Mouse (Mus musculus) liver, embryonic 13.5 days (tissue): ENCODE measurements around the gene Zfp580. TPM values are rescaled to one million over a fixed set of nuclear protein-coding genes. Genes with fewer than 3 reads are reported as not detected.

ENCODE experiments used
- ATAC-seq: fragments of 200-750 bp; cut with Nextera tagmentation; 2 replicates; pipeline ENCODE4 v1.8.0; 2017; ENCODE audit warnings: low read depth, mild to moderate bottlenecking, moderate number of reproducible peaks, moderate library complexity
- DNase-seq: peaks from one replicate; pipeline ENCODE4 v3.0.0; 2022
- H3K27ac ChIP-seq: fragments of 300-500 bp; sonication (generic); 2 replicates; pipeline ENCODE4 v1.5.1; 2015; ENCODE audit warnings: moderate library complexity, mild to moderate bottlenecking, inconsistent platforms
- H3K27me3 ChIP-seq: fragments of 300-500 bp; sonication (generic); 2 replicates; pipeline ENCODE4 v1.6.1; 2015; ENCODE audit warnings: mild to moderate bottlenecking, inconsistent platforms
- H3K36me3 ChIP-seq: fragments of 300-500 bp; sonication (generic); 2 replicates; pipeline ENCODE4 v1.6.1; 2015; ENCODE audit warnings: mild to moderate bottlenecking, inconsistent platforms
- H3K4me1 ChIP-seq: fragments of 300-500 bp; sonication (generic); replicated peaks from 2 replicates; pipeline ENCODE4 v1.6.1; 2015; ENCODE audit warnings: inconsistent platforms
- H3K4me2 ChIP-seq: fragments of 300-500 bp; sonication (generic); 2 replicates; pipeline ENCODE4 v1.6.1; 2015; ENCODE audit warnings: inconsistent platforms, mild to moderate bottlenecking, moderate library complexity
- H3K4me3 ChIP-seq: fragments of 300-500 bp; sonication (generic); replicated peaks from 2 replicates; pipeline ENCODE4 v1.5.1; 2015; ENCODE audit warnings: mild to moderate bottlenecking, inconsistent platforms
- H3K9ac ChIP-seq: fragments of 300-500 bp; sonication (generic); 2 replicates; pipeline ENCODE4 v1.6.1; 2015; ENCODE audit warnings: mild to moderate bottlenecking, inconsistent platforms
- H3K9me3 ChIP-seq: fragments of 300-500 bp; sonication (generic); replicated peaks from 2 replicates; pipeline ENCODE4 v1.6.1; 2016; ENCODE audit warnings: inconsistent platforms
- WGBS: fragments of 180-500 bp; shearing (Covaris S2); methylation state at CpG from one replicate; pipeline ENCODE4 v1.1.7; 2015; ENCODE audit not compliant: insufficient replicate concordance; 5-methylcytosine and 5-hydroxymethylcytosine counted together
- polyA plus RNA-seq: library from polyadenylated mRNA; unstranded; fragments of >200 nt; fragmentation: Nextera tagmentation; extraction: Ambion mirVana; gene quantifications from 2 replicates; pipeline ENCODE4 v1.2.1, GENCODE M21; 2015

Zfp580 gene
- polyA plus RNA-seq, 1 experiment from 2014 or later = 2.7 TPM

- H3K27ac ChIP-seq = no peak overlapping the region
- peaks cover 11% of the 10 kb centered on the region for H3K9me3 ChIP-seq
- no peak overlapping the region for H3K4me3 ChIP-seq
- H3K4me1 ChIP-seq = peaks cover 27% of the 10 kb centered on the region
- H3K27me3 ChIP-seq = no peaks in the 10 kb centered on the region
- H3K9ac ChIP-seq = no peak overlapping the region
- no peak for ATAC-seq
- no peak overlapping the region for H3K4me2 ChIP-seq
- DNase-seq = no peak
- 87% methylated on average over 9 of the region's 9 CpGs for WGBS
- peaks cover 43% of the 10 kb centered on the region for H3K36me3 ChIP-seq
These were observed 15.2 kb upstream of the Zfp580 start for GRCm38 (mm10) chr7:5036136-5036535.

- Histone ChIP-seq H3K27ac (no peak overlapping the region), H3K4me1 (peaks cover 27% of the 10 kb centered on the region), H3K4me2 (no peak overlapping the region), H3K36me3 (peaks cover 34% of the 10 kb centered on the region), H3K4me3 (no peak overlapping the region), H3K9me3 (peaks cover 3% of the 10 kb centered on the region; the same call in 1 of the 2 replicates), H3K9ac (no peak overlapping the region; the same call in 1 of the 2 replicates), H3K27me3 (no peaks in the 10 kb centered on the region)
- 83% methylated on average over 7 of the region's 7 CpGs for WGBS
- DNase-seq (no peak), ATAC-seq (no peak)
These were observed 14.3 kb upstream of the Zfp580 start for GRCm38 (mm10) chr7:5037026-5037425.

- ATAC-seq (no peak), DNase-seq (no peak)
- H3K36me3 ChIP-seq = peaks cover 30% of the 10 kb centered on the region
- peaks cover 27% of the 10 kb centered on the region for H3K4me1 ChIP-seq
- peak overlapping the region; percentile 76 for H3K9ac ChIP-seq
- WGBS = 70% methylated on average over 8 of the region's 8 CpGs
- peak overlapping the region; percentile 74 for H3K4me3 ChIP-seq
- no peaks in the 10 kb centered on the region for H3K27me3 ChIP-seq
- peak overlapping the region; percentile 88 for H3K27ac ChIP-seq
- no peaks in the 10 kb centered on the region for H3K9me3 ChIP-seq
- H3K4me2 ChIP-seq = peak overlapping the region; percentile 75
These were observed 13.9 kb upstream of the Zfp580 start for GRCm38 (mm10) chr7:5037467-5037866.

- WGBS = under 1% methylated on average over 48 of the region's 48 CpGs
- DNase-seq (peak; percentile 92), ATAC-seq (peak; percentile 98)
- Histone ChIP-seq H3K4me2 (peak within 1 kb of the TSS; percentile 75), H3K4me3 (peak within 1 kb of the TSS; percentile 74), H3K27ac (peak within 1 kb of the TSS; percentile 88), H3K9me3 (no peaks in the 10 kb centered on the region), H3K36me3 (peaks cover 22% of the 10 kb centered on the region), H3K9ac (peak within 1 kb of the TSS; percentile 76), H3K4me1 (peaks cover 27% of the 10 kb centered on the region), H3K27me3 (no peaks in the 10 kb centered on the region)
These were observed 13.1 kb upstream of the Zfp580 start, which contains the start of gene Zfp784 for GRCm38 (mm10) chr7:5038109-5038732. Gene Zfp784 (minus strand): TSS chr7:5038446.

GRCm38 (mm10) chr7:5038940-5039339, 12.4 kb upstream of the Zfp580 start:
- Histone ChIP-seq H3K4me1 (peaks cover 27% of the 10 kb centered on the region), H3K36me3 (peaks cover 15% of the 10 kb centered on the region; the same call in 1 of the 2 replicates), H3K27ac (peak overlapping the region; percentile 88), H3K9me3 (no peaks in the 10 kb centered on the region), H3K9ac (peak overlapping the region; percentile 76), H3K4me3 (peak overlapping the region; percentile 74), H3K27me3 (no peaks in the 10 kb centered on the region), H3K4me2 (peak overlapping the region; percentile 75)
- ATAC-seq (no peak), DNase-seq (no peak)
- WGBS = 31% methylated on average over 5 of the region's 5 CpGs

GRCm38 (mm10) chr7:5044981-5045380, 6.4 kb upstream of the Zfp580 start:
- ATAC-seq = no peak
- peaks cover 15% of the 10 kb centered on the region for H3K27me3 ChIP-seq
- WGBS = 24% methylated on average over 2 of the region's 2 CpGs
- no peaks in the 10 kb centered on the region for H3K9me3 ChIP-seq
- H3K4me2 ChIP-seq = no peak overlapping the region
- H3K4me1 ChIP-seq = peaks cover under 1% of the 10 kb centered on the region; the same call in 1 of the 2 replicates
- H3K4me3 ChIP-seq = no peak overlapping the region
- DNase-seq = no peak
- no peak overlapping the region for H3K9ac ChIP-seq
- H3K36me3 ChIP-seq = no peaks in the 10 kb centered on the region
- no peak overlapping the region for H3K27ac ChIP-seq

GRCm38 (mm10) chr7:5046112-5046511, 5.2 kb upstream of the Zfp580 start:
- no peak overlapping the region for H3K9ac ChIP-seq
- no peak for DNase-seq
- H3K9me3 ChIP-seq = no peaks in the 10 kb centered on the region
- WGBS = 65% methylated on average over 2 of the region's 2 CpGs
- 0 out of 2 replicates have a peak, but pooled peaks cover 4% of the 10 kb centered on the region for H3K4me1 ChIP-seq
- no peaks in the 10 kb centered on the region for H3K36me3 ChIP-seq
- H3K4me2 ChIP-seq = no peak overlapping the region
- H3K27me3 ChIP-seq = peaks cover 27% of the 10 kb centered on the region
- H3K27ac ChIP-seq = no peak overlapping the region
- no peak overlapping the region for H3K4me3 ChIP-seq
- ATAC-seq = no peak

GRCm38 (mm10) chr7:5047313-5047712, 4.0 kb upstream of the Zfp580 start:
- Histone ChIP-seq H3K27ac (no peak overlapping the region), H3K4me2 (no peak overlapping the region), H3K4me1 (peaks cover 10% of the 10 kb centered on the region), H3K4me3 (no peak overlapping the region), H3K36me3 (no peaks in the 10 kb centered on the region), H3K27me3 (peaks cover 39% of the 10 kb centered on the region), H3K9me3 (no peaks in the 10 kb centered on the region), H3K9ac (no peak overlapping the region)
- DNase-seq (no peak), ATAC-seq (no peak)
- 13% methylated on average over 2 of the region's 2 CpGs for WGBS

GRCm38 (mm10) chr7:5052438-5052837, 1.1 kb downstream of the Zfp580 start:
- H3K27me3 ChIP-seq = peaks cover 90% of the 10 kb centered on the region
- H3K9me3 ChIP-seq = no peaks in the 10 kb centered on the region
- WGBS = 3% methylated on average over 12 of the region's 12 CpGs
- peak overlapping the region; percentile 63 for H3K4me3 ChIP-seq
- ATAC-seq = no peak
- no peak for DNase-seq
- H3K9ac ChIP-seq = 0 out of 2 replicates have a peak overlapping the region, but pooled peaks have one; percentile 0
- no peaks in the 10 kb centered on the region for H3K36me3 ChIP-seq
- H3K27ac ChIP-seq = no peak overlapping the region
- peak overlapping the region; percentile 71 for H3K4me2 ChIP-seq
- peaks cover 32% of the 10 kb centered on the region for H3K4me1 ChIP-seq

GRCm38 (mm10) chr7:5052931-5053343, 1.6 kb downstream of the Zfp580 start:
- ATAC-seq (0 out of 2 replicates have a peak, but pooled peaks have one; percentile 11), DNase-seq (no peak)
- H3K4me1 ChIP-seq = peaks cover 32% of the 10 kb centered on the region
- 7% methylated on average over 45 of the region's 45 CpGs for WGBS
- H3K9ac ChIP-seq = peak overlapping the region; percentile 0; the same call in 1 of the 2 replicates
- H3K4me2 ChIP-seq = peak overlapping the region; percentile 71
- peaks cover 95% of the 10 kb centered on the region for H3K27me3 ChIP-seq
- no peaks in the 10 kb centered on the region for H3K9me3 ChIP-seq
- no peaks in the 10 kb centered on the region for H3K36me3 ChIP-seq
- no peak overlapping the region for H3K27ac ChIP-seq
- peak overlapping the region; percentile 63 for H3K4me3 ChIP-seq

- peaks cover 32% of the 10 kb centered on the region for H3K4me1 ChIP-seq
- H3K27me3 ChIP-seq = peaks cover 100% of the 10 kb centered on the region
- 12% methylated on average over 32 of the region's 32 CpGs for WGBS
- H3K4me2 ChIP-seq = peak overlapping the region; percentile 71
- no peak overlapping the region; the same call in 1 of the 2 replicates for H3K9ac ChIP-seq
- no peaks in the 10 kb centered on the region for H3K36me3 ChIP-seq
- peak overlapping the region; percentile 63 for H3K4me3 ChIP-seq
- no peaks in the 10 kb centered on the region for H3K9me3 ChIP-seq
- DNase-seq = no peak
- no peak for ATAC-seq
- H3K27ac ChIP-seq = no peak overlapping the region
These were observed 2.3 kb downstream of the Zfp580 start for GRCm38 (mm10) chr7:5053456-5054179.
